Mouse (Mus musculus) layer of hippocampus, postnatal 25 days (tissue): Measurements from ENCODE around the gene B3gntl1. TPM values are rescaled to one million over a fixed set of nuclear protein-coding genes. Genes with fewer than 3 reads are reported as not detected.

ENCODE experiments used
- DNase-seq, 2 experiments: peaks; one replicate each; pipeline ENCODE4 v3.0.0; 2022; ENCODE audit warnings: mixed read lengths in 2 of 2, low spot score in 1 of 2; ENCODE audit errors: extremely low spot score in 1 of 2
- total RNA-seq, 2 experiments: library from RNA; stranded (reverse); gene quantifications; 2 replicates each; pipeline ENCODE4 v1.2.3; 2021

The B3gntl1 gene
- total RNA-seq, 2 experiments from 2014 or later: 6.4 to 7.0 TPM

GRCm38 (mm10) chr11:121651556-121651955 lies 21.4 kb downstream of the B3gntl1 start:
- no peak for DNase-seq

- no peak for DNase-seq
Observed at GRCm38 (mm10) chr11:121650668-121651067, 22.3 kb downstream of the B3gntl1 start.

GRCm38 (mm10) chr11:121649900-121650299 lies 23.1 kb downstream of the B3gntl1 start:
- DNase-seq: peak in 1 of 2 experiments; percentile 23

GRCm38 (mm10) chr11:121648166-121648565 lies 24.8 kb downstream of the B3gntl1 start:
- no peak for DNase-seq

GRCm38 (mm10) chr11:121647321-121647720 lies 25.6 kb downstream of the B3gntl1 start:
- no peak for DNase-seq

GRCm38 (mm10) chr11:121645394-121645793 lies 27.6 kb downstream of the B3gntl1 start:
- no peak for DNase-seq

- DNase-seq: no peak
Observed at GRCm38 (mm10) chr11:121641501-121642145, 31.3 kb downstream of the B3gntl1 start.

GRCm38 (mm10) chr11:121636646-121637045 lies 36.3 kb downstream of the B3gntl1 start:
- no peak for DNase-seq

GRCm38 (mm10) chr11:121631410-121631809 lies 41.5 kb downstream of the B3gntl1 start:
- no peak for DNase-seq

GRCm38 (mm10) chr11:121630406-121630805 lies 42.5 kb downstream of the B3gntl1 start:
- no peak for DNase-seq

GRCm38 (mm10) chr11:121629529-121629928 lies 43.4 kb downstream of the B3gntl1 start:
- DNase-seq: no peak

- DNase-seq: no peak
Observed at GRCm38 (mm10) chr11:121627521-121627920, 45.4 kb downstream of the B3gntl1 start.

GRCm38 (mm10) chr11:121625007-121625406 lies 47.9 kb downstream of the B3gntl1 start:
- DNase-seq: no peak

- no peak for DNase-seq
Observed at GRCm38 (mm10) chr11:121617371-121617770, 55.6 kb downstream of the B3gntl1 start.

GRCm38 (mm10) chr11:121616501-121616900 lies 56.5 kb downstream of the B3gntl1 start:
- no peak for DNase-seq

- no peak for DNase-seq
Observed at GRCm38 (mm10) chr11:121615961-121616485, 56.9 kb downstream of the B3gntl1 start.

- no peak for DNase-seq
Observed at GRCm38 (mm10) chr11:121610976-121611375, 62.0 kb downstream of the B3gntl1 start.

- DNase-seq: no peak
Observed at GRCm38 (mm10) chr11:121605604-121606003, 67.3 kb downstream of the B3gntl1 start.

- DNase-seq: no peak
Observed at GRCm38 (mm10) chr11:121601422-121601821, 71.5 kb downstream of the B3gntl1 start.

GRCm38 (mm10) chr11:121597254-121597653 lies 75.7 kb downstream of the B3gntl1 start:
- DNase-seq: no peak

- DNase-seq: no peak
Observed at GRCm38 (mm10) chr11:121581856-121582255, 91.1 kb downstream of the B3gntl1 start.
